Mouse (Mus musculus) liver, embryonic 11.5 days (tissue): ENCODE measurements around the gene Dab2. TPM values are rescaled to one million over a fixed set of nuclear protein-coding genes. Genes with fewer than 3 reads are reported as not detected.

ENCODE experiments used
- ATAC-seq: fragments of 200-750 bp; cut with Nextera tagmentation; replicated peaks from 2 replicates; pipeline ENCODE4 v1.8.0; 2017; ENCODE audit warnings: moderate number of reproducible peaks, mild to moderate bottlenecking, moderate TSS enrichment, moderate library complexity; ENCODE audit not compliant: low FRiP score
- DNase-seq: peaks from one replicate; pipeline ENCODE4 v3.0.0-alpha.2; 2017; ENCODE audit warnings: low spot score
- H3K27ac ChIP-seq: fragments of 300-500 bp; sonication (generic); 2 replicates; pipeline ENCODE4 v1.5.1; 2014; ENCODE audit warnings: mild to moderate bottlenecking, low read depth, low read length, control low read depth
- H3K27me3 ChIP-seq: fragments of 300-500 bp; sonication (generic); replicated peaks from 2 replicates; pipeline ENCODE4 v1.6.1; 2014; ENCODE audit warnings: low read length, mixed read lengths; ENCODE audit not compliant: control insufficient read depth, insufficient read depth
- H3K36me3 ChIP-seq: fragments of 300-500 bp; sonication (generic); 2 replicates; pipeline ENCODE4 v1.6.1; 2014; ENCODE audit warnings: mild to moderate bottlenecking, low read length, moderate library complexity, mixed read lengths; ENCODE audit not compliant: control insufficient read depth, insufficient read depth
- H3K4me1 ChIP-seq: fragments of 300-500 bp; sonication (generic); replicated peaks from 2 replicates; pipeline ENCODE4 v1.6.1; 2014; ENCODE audit warnings: low read length, mixed read lengths; ENCODE audit not compliant: control insufficient read depth, insufficient read depth
- H3K4me2 ChIP-seq: fragments of 300-500 bp; sonication (generic); 2 replicates; pipeline ENCODE4 v1.6.1; 2014; ENCODE audit warnings: mild to moderate bottlenecking, control low read depth, moderate library complexity
- H3K4me3 ChIP-seq: fragments of 300-500 bp; sonication (generic); 2 replicates; pipeline ENCODE4 v1.5.1; 2014; ENCODE audit warnings: low read depth, low read length, control low read depth
- H3K9ac ChIP-seq: fragments of 300-500 bp; sonication (generic); 2 replicates; pipeline ENCODE4 v1.6.1; 2014; ENCODE audit warnings: low read depth, low read length, control low read depth
- H3K9me3 ChIP-seq: fragments of 300-500 bp; sonication (generic); 2 replicates; pipeline ENCODE4 v1.6.1; 2016; ENCODE audit warnings: low read length, inconsistent platforms, mixed read lengths; ENCODE audit not compliant: control insufficient read depth
- WGBS: fragments of 180-500 bp; shearing (Covaris S2); extraction: QIAGEN DNeasy Blood & Tissue Kit; methylation state at CpG from one replicate; pipeline ENCODE4 v1.1.7; 2014; 5-methylcytosine and 5-hydroxymethylcytosine counted together
- polyA plus RNA-seq: library from polyadenylated mRNA; unstranded; fragments of >200 nt; fragmentation: Nextera tagmentation; extraction: Ambion mirVana; gene quantifications from 2 replicates; pipeline ENCODE4 v1.2.1, GENCODE M21; 2014

The Dab2 gene
- polyA plus RNA-seq, 1 experiment from 2014 or later: 37.6 TPM

DNA sequence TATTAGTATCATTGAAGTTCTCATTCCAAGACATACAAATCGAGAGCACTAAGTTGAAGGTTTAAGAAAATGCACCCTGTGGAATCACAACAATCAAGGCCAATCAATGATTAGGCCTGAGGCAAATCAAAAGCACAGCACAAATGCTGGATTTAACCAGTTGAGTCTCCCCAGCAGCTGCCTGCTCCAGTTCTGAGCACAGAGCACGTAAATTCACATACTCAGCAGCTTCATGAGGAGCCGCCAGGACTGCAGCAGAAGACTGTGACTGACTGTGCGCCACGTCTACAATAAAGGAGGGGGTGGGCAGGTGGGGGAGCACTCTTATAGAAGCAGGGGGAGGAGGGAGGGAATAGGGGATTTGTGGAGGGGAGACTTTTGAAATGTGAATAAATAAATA is 40.2 kb downstream of the Dab2 start:
- ATAC-seq (no peak), DNase-seq (no peak)
- Histone ChIP-seq H3K4me3 (no peak overlapping the region), H3K9me3 (no peaks in the 10 kb centered on the region), H3K9ac (no peak overlapping the region), H3K4me1 (no peaks in the 10 kb centered on the region), H3K27me3 (no peaks in the 10 kb centered on the region), H3K27ac (no peak overlapping the region), H3K4me2 (no peak overlapping the region), H3K36me3 (no peaks in the 10 kb centered on the region)
- WGBS: 78% methylated on average over 5 of the region's 5 CpGs

DNA sequence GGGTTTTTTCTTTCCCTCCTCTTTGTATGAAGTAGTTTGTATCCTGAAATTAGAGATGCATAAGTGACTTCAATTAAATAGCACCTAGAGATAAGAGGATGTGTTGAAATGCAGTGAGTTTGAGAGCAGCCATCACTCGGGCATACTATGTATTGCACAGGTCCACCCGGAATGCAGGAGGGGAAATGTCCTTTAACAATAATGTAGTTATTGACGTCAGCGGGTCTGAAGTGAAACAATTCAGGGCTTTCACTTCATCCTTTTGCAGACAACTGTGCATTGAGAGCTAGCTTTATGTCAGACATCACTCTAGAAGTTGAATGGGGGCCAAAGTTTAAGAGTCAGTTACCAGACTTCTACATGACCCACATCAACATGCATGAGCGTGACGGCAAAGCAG is 40.8 kb downstream of the Dab2 start:
- Histone ChIP-seq H3K9me3 (no peaks in the 10 kb centered on the region), H3K27ac (no peak overlapping the region), H3K9ac (no peak overlapping the region), H3K36me3 (no peaks in the 10 kb centered on the region), H3K27me3 (no peaks in the 10 kb centered on the region), H3K4me1 (no peaks in the 10 kb centered on the region), H3K4me3 (no peak overlapping the region), H3K4me2 (no peak overlapping the region)
- WGBS: 85% methylated on average over 6 of the region's 6 CpGs
- ATAC-seq (no peak), DNase-seq (no peak)

DNA sequence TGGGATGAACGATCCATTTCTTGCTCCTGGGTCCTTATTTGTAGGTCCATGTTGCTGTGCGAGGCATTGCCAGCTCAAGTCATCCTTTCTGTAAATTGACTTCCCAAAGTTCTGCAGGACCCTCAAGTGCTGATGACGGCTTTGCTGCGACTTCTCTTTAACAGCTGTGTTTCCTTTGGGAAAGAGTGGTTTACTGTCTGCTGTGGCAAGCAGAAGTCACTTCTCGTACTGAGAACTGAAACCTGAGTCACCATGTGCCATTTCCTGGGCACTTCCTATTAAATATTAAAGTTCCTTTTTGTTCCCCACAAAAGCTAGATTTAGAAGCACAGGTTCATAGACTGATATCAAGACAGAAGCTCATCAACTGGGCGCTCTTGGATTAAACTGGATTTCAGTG is 41.8 kb downstream of the Dab2 start:
- Histone ChIP-seq H3K4me1 (no peaks in the 10 kb centered on the region), H3K27me3 (no peaks in the 10 kb centered on the region), H3K9ac (no peak overlapping the region), H3K27ac (no peak overlapping the region), H3K9me3 (no peaks in the 10 kb centered on the region), H3K4me2 (no peak overlapping the region), H3K4me3 (no peak overlapping the region), H3K36me3 (no peaks in the 10 kb centered on the region)
- no peak for DNase-seq
- WGBS: 55% methylated on average over 6 of the region's 6 CpGs
- ATAC-seq: no peak

DNA sequence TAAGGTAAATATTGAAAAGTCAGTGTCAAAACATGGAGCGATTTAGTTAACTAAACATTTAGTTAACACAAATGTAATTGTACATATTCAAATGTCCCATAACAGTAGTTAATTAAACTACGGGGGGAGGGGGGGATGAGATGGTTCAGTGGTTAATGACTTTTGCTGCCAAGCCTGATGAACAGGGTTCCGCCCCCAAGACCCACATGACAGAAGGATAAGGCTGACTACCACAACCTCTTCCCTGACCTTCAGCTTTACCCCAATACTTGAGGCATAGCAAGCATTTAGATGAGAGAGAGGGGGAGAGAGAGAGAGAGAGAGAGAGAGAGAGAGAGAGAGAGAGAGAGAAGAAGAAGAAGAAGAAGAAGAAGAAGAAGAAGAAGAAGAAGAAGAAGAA is 54.3 kb downstream of the Dab2 start:
- H3K27me3 ChIP-seq: no peaks in the 10 kb centered on the region
- DNase-seq (no peak), ATAC-seq (no peak)
- 91% methylated on average over 3 of the region's 3 CpGs for WGBS
- no peaks in the 10 kb centered on the region for H3K4me1 ChIP-seq
- H3K27ac ChIP-seq: no peak overlapping the region
- H3K4me2 ChIP-seq: no peak overlapping the region
- no peaks in the 10 kb centered on the region for H3K36me3 ChIP-seq
- H3K9ac ChIP-seq: no peak overlapping the region
- no peak overlapping the region for H3K4me3 ChIP-seq
- no peaks in the 10 kb centered on the region for H3K9me3 ChIP-seq

DNA sequence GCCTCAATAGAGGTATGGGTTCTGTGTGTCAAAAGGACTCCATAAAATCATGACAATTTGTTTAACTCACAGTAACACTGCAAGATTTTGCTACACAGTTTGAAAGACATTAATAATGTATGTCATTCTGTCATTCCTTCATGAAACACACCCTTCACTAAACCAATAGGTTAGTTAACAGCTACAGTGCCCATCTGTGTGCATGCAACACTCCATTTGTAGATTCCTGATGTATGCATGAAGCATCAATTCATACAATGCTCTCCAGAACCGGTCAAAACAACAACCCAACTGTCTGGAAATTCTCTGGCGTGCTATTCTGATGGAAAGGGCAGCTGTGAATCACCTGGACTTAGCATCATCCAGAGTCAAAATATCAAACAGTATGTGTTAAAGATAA is 60.3 kb downstream of the Dab2 start:
- Histone ChIP-seq H3K36me3 (no peaks in the 10 kb centered on the region), H3K4me3 (no peak overlapping the region), H3K27ac (no peak overlapping the region), H3K27me3 (no peaks in the 10 kb centered on the region), H3K9me3 (no peaks in the 10 kb centered on the region), H3K4me1 (no peaks in the 10 kb centered on the region), H3K9ac (no peak overlapping the region), H3K4me2 (no peak overlapping the region)
- WGBS: 62% methylated on average over 2 of the region's 2 CpGs
- DNase-seq: no peak
- ATAC-seq: no peak

DNA sequence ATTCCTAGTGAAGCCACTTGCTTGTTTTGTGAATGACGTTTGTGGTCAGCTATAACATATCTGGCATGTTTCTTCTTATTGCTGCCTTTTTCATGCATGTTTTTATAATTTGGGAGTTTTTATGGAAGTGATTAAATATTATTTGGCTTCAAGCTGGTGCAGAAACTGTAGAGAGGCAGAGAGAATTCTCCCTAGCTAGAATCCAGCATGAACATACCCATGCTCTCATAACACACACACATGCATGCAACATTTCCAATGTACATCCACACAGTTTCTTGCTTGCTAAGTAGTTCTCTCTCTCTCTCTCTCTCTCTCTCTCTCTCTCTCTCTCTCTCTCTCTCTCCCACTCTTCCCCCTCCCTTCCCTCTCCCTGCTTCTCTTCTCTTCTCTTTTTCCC is 70.4 kb downstream of the Dab2 start:
- H3K27ac ChIP-seq: no peak overlapping the region
- no peak overlapping the region for H3K4me3 ChIP-seq
- ATAC-seq: no peak
- H3K27me3 ChIP-seq: no peaks in the 10 kb centered on the region
- H3K4me2 ChIP-seq: no peak overlapping the region
- DNase-seq: no peak
- WGBS: 59% methylated on average over 1 of the region's 1 CpGs
- no peaks in the 10 kb centered on the region for H3K9me3 ChIP-seq
- H3K9ac ChIP-seq: no peak overlapping the region
- H3K4me1 ChIP-seq: no peaks in the 10 kb centered on the region
- no peaks in the 10 kb centered on the region for H3K36me3 ChIP-seq

DNA sequence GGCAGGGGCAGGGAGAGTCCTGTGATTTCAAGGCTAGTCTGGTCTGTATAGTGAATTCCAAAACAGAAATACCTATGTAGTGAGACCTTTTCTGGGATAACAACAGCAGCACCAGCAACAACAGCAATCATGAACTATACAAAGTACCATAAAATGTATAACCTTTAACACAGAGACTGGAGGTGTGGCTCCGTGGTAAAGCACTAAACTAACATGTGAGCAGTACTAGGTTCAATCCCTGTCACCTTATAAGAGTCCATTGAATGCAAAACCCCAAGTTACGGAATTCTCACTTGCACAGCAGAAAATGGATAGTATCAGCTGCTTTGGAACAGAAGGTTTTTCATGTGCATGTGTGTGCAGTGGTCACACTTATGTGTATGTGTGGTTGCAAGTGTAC is 71.9 kb downstream of the Dab2 start:
- ATAC-seq (no peak), DNase-seq (no peak)
- no peak overlapping the region for H3K4me2 ChIP-seq
- no peak overlapping the region for H3K27ac ChIP-seq
- no peaks in the 10 kb centered on the region for H3K27me3 ChIP-seq
- 85% methylated on average over 2 of the region's 2 CpGs for WGBS
- no peaks in the 10 kb centered on the region for H3K4me1 ChIP-seq
- no peaks in the 10 kb centered on the region for H3K36me3 ChIP-seq
- H3K4me3 ChIP-seq: no peak overlapping the region
- H3K9ac ChIP-seq: no peak overlapping the region
- H3K9me3 ChIP-seq: no peaks in the 10 kb centered on the region

DNA sequence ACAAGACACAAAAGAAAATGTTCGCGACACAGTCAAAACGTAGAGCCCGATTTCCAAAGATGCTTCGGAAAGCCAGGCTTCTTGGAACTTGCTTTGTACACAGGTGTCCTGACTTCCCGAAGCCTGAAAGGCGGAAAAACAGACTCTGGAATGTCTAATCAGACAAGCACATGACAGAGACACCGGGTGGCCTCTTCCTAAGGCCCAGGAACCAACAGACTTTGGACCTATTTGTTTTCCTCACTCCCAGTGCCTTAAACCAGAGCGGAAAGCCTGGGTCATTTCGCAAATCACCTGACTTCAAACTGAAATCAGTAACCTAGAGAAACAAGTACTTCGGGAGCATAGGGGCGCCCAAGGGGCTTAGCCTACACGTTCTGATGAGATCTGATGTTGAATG is 75.4 kb downstream of the Dab2 start:
- DNase-seq: no peak
- no peak overlapping the region for H3K27ac ChIP-seq
- no peaks in the 10 kb centered on the region for H3K4me1 ChIP-seq
- no peak overlapping the region for H3K4me3 ChIP-seq
- H3K27me3 ChIP-seq: no peaks in the 10 kb centered on the region
- no peaks in the 10 kb centered on the region for H3K36me3 ChIP-seq
- no peak overlapping the region for H3K4me2 ChIP-seq
- WGBS: 74% methylated on average over 13 of the region's 13 CpGs
- no peak for ATAC-seq
- no peak overlapping the region for H3K9ac ChIP-seq
- no peaks in the 10 kb centered on the region for H3K9me3 ChIP-seq

DNA sequence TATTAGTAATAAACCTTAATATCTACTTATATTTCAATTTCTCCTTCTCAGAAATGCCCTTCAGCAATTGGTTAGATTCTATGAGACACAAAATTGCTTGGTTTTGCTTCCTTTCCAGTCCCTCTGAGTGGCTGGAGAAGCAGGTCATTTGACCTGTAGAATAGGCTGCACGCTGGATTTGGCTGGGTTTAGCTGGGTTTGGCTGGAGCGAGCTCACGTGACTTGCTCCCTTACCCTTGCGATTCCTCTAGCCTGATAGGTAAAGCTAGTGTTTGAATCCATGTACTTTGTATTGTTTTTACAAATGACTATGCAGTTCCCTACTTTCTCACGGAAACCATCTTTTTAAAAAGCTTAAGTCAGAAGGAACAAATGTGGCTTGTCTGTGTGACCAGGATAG is 76.4 kb downstream of the Dab2 start:
- no peak overlapping the region for H3K4me2 ChIP-seq
- ATAC-seq (no peak), DNase-seq (no peak)
- H3K27me3 ChIP-seq: no peaks in the 10 kb centered on the region
- H3K4me1 ChIP-seq: no peaks in the 10 kb centered on the region
- no peak overlapping the region for H3K27ac ChIP-seq
- no peaks in the 10 kb centered on the region for H3K9me3 ChIP-seq
- H3K36me3 ChIP-seq: no peaks in the 10 kb centered on the region
- no peak overlapping the region for H3K9ac ChIP-seq
- no peak overlapping the region for H3K4me3 ChIP-seq
- WGBS: 72% methylated on average over 5 of the region's 5 CpGs
